Mouse (Mus musculus) olfactory bulb, adult 2 months (tissue): ENCODE data around the gene Slc16a11.

ENCODE experiments used
- CTCF ChIP-seq: fragments of 200-500 bp; IDR thresholded peaks from 2 replicates; pipeline ENCODE4 v1.5.1; 2012; ENCODE audit warnings: low read depth, mild to moderate bottlenecking, low read length, moderate library complexity; ENCODE audit not compliant: insufficient read depth
- POLR2A ChIP-seq: fragments of 200-500 bp; IDR thresholded peaks from 2 replicates; pipeline ENCODE4 v1.6.1; 2012; ENCODE audit warnings: mild to moderate bottlenecking, low read depth, low read length, moderate library complexity; ENCODE audit not compliant: insufficient read depth

- TF ChIP-seq CTCF (no peak), POLR2A (no peak)
Measured at GRCm38 (mm10) chr11:70213736-70214135, 1.2 kb downstream of the Slc16a11 start.
